Mouse (Mus musculus) cerebellum, postnatal 10 days (tissue): ENCODE measurements around the gene Adck2.

Experiments
- DNase-seq, 2 experiments: peaks; one replicate each; pipeline ENCODE4 v3.0.0; 2021; ENCODE audit warnings: mixed read lengths in 2 of 2

Gene Adck2

GRCm38 (mm10) chr6:39573791-39574554 is at the start of gene Adck2:
Gene Adck2 (plus strand): TSS chr6:39573873.
- DNase-seq = peak; percentile 88 to 90

DNA sequence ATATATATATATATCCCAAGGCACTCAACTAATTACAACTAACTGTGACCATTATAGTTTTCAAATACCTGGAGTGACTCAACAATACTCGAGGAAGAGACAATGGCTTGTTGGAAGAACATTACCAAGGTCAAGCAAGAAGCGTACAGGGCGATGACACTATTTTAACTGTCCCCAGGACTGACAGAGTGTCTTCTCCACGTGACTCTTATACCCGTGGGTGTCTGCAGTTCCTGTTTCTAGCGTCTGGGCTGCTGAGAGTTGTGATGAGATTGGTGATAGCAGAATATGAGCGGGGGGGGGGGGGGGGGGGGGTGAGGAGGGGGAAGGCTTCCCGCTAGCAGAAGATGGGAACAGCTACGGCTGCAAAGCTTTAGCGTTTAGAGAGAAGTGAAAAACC is 46.9 kb upstream of the Adck2 start:
- DNase-seq = no peak

DNA sequence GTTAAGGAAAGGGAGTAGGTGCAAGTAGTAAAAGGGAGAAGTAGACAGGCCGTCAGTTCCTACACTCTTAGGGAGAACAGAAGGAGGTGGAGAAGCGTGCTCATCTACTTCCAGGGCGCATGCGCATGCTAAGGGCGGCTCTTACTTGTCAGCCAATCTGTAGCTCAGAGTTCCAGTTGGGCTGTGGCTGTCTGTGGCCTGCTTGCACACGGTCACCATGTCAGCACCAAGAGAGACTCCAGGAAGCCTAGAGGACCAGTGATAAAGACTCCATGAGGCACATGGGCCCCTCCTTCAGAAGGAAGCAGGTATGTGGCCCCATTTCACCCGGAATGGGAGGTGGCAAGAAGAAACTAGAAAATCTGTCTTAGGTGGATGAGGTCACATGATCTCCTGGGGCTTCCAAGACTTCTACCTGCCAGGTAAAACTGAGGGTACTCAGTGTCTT is 46.3 kb upstream of the Adck2 start:
- DNase-seq = peak; percentile 39 to 52

- DNase-seq = peak in 1 of 2 experiments; percentile 33
These were observed 45.9 kb upstream of the Adck2 start for GRCm38 (mm10) chr6:39527811-39528210.

DNA sequence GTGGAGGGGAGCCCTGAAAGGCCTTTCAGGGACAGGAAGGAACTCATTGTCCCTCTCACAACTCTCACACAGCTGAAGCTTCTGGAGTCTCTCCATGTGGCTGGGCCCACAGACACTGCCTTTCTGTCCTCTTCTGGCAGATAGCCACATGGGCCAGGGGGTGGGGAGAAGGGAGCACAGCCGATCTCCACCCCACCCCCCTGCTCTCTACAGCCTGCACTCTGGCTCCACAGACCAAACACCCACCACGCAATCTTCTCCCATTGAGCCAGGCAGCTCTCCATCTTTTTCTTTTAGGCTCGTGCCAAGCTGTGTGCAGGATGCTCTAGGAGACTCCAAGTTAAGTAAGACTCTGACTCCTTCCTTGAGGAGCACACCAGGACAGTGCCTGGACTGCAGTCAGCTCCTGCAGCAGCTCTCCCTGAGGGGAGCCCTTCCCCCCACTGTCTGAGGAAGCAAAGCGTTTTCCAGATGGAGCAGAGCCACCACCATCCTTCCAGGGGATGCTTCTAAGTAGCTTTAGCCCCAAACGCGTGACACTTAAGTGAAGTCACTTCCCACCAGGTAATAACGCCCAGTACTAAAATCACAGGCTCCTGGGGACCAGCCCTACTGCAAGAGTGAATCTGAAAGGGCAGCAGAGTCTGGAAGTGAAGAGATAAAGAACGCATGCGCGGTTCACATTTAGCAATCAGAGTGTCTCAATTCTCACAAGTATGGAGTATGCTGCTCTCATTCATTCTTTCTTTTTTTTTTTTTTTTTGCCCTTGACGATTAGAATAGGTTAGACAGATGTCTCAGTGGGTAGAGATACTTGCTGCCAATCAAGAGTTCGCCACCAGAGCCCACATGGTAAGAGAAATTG is 44.8 kb upstream of the Adck2 start:
- peak; percentile 86 to 94 for DNase-seq

- DNase-seq = no peak
These were observed 38.7 kb upstream of the Adck2 start for GRCm38 (mm10) chr6:39534944-39535343.

DNA sequence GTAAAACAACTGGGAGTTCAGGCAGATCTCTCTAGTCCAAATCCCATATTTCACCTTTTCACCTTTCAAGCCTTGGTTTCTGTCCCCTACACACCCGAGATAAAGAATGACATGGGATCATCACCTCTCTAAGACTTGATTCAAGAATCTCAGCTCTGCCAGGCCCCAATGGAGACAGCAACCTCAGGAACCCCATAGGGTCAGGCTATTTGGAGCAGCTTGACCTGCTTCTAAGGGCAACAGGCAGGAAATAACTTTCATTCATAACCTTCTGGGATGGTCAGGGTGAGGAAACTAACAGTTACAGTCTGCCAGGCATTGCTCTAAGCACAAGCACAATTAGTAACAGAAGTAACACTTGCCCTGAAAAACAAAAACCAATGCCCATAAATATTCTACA is 37.1 kb upstream of the Adck2 start:
- DNase-seq = no peak

- no peak for DNase-seq
These were observed 36.4 kb upstream of the Adck2 start for GRCm38 (mm10) chr6:39537276-39537675.

DNA sequence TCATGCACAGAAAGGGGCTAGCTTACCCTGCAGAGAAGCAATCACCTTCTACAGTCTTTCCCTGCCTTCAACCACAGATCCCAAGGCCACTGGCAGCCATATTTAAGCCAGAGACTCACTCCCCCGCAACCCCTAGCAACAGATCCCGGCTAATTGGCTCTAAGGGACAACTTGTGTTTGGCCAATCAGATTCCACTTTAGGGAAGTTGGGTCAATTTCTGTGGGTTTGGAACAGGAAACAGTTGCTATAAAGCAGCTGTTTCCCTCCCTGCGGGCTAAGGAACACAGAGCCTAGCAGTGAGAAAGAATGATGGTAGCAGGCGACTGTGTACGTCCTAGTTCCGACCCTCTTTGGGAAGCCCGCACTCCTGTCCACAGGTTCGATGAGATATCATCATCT is 35.4 kb upstream of the Adck2 start:
- no peak for DNase-seq

- DNase-seq = no peak
These were observed 34.0 kb upstream of the Adck2 start for GRCm38 (mm10) chr6:39539679-39540155.

- no peak for DNase-seq
These were observed 33.1 kb upstream of the Adck2 start for GRCm38 (mm10) chr6:39540563-39540962.

DNA sequence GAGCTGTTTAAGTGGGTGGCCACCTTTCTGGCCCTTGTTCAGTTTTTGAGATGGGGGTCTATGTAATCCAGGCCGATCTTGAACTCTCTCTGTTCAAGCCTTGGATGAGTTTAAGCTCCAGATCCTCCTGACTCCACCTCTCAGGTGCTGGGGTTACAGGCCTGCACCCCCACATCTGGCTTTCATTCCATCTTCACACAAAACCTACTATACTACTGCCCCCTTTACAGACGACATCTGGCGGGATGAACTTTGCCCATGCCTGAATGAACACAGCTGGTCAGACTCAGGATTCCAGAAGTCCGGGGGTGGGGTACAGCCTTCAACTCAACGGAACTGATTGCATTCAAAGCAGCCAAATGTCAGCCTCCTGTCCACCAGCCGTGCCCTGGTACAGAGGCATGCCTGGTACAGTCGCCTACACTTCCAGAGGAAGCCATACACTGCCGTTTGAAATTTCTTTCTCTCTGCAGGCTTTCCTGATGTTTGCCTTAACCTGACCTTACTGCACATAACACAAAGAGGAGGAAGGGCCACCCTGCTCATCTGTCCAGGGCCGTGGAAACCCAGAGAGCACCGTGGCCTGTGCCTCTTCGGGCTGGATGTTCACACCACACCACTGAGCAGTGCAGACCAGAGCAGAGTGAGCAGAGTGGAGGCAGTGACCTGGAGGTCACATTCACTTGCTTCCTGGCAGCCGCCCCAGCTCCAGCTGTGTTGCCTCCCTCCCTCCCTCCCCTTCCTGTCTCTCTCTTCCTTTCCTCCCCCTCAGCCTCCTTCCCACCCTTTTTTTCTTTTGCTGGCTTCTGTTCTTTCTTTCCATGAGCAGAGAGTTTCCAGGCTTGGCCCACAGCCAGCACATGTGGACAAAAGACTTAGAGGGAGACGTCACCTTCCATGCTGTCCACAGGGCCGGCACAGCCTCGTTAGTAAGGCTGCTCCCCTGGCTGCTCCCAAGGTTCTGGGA is 30.8 kb upstream of the Adck2 start:
- DNase-seq = peak; percentile 64 to 68

GRCm38 (mm10) chr6:39543769-39544420 is 29.8 kb upstream of the Adck2 start:
- no peak for DNase-seq

- DNase-seq = no peak
These were observed 28.2 kb upstream of the Adck2 start for GRCm38 (mm10) chr6:39545474-39545873.

GRCm38 (mm10) chr6:39548030-39548429 is 25.6 kb upstream of the Adck2 start:
- no peak for DNase-seq

DNA sequence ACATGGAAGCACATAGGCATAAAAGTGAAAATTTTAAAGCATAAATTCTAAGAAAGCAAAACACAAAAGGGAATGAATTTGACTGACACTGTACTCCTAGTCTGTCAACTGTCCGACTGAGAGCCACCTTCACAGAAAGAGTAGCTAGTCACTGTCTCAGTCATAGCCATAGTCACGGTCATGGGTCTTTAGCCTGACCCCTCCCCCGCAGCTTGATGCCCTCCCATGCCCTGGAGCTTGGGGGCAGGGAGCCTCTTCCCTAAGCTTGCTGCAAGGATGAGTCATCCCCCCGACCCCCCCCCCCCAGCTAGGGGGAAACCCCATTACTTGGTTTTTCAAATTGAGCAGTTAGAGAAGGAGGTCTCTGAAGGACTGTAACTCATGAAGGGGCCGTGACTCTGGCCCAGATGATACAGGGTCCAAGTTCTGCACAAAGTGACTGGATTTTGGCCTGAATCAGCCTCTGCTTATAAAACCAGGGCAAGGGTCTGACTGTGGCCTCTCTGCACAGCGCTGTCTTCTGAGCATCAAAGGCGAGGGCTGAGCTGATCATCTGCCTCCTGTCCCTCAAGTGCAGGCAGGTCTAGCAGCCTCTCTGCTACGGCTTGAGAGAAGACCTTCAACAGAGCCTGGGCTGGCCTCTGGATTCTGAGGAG is 21.6 kb upstream of the Adck2 start:
- DNase-seq = no peak

DNA sequence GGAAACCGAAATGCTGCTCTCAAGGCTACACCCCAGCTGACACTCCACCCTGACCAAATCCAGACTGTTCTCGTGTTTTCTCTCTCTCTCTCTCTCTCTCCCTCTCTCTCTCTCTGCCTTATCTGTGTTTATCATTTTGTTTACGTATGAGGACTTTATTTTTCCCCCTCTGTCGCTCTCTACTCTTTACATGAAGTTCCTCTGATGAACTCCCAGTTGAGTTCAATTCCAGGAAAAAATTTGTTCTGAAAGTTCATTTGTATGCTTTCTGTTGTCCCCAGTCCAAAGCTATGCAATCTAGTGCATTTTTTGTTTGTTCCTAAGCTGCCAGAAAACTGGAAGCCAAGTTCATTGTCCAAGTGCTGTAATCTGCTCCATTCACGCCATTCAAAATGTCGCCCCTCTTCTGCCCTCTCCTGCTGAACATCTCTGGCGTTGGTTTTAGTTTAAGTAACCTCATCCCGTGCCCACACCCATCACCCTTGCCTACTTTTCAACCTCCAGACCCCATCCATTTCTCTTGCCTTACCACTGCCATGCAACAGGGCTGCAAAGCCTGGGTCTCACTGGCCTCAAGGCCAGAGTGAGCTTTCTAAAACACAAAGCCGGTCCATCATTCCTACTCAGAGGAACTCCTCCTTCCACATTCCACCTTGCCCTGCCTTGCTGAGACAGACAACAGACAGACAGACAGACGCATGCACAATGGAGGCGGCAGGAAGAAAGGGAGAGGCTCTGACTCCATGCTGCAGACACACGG is 18.6 kb upstream of the Adck2 start:
- no peak for DNase-seq

DNA sequence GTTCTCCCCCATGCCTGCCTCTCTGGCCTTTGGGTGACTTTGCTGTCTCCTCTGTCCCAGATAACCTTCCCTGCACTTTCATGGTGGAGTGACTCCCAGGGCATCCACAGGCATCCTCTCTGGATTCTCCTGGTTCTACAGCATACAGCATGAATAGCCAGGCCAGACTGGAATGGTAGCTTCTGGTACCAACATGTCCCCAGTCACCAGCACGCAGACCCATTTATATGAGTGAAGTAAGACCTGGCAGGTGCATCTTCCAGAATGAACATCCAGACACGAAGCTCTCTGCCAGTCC is 18.1 kb upstream of the Adck2 start:
- DNase-seq = no peak

DNA sequence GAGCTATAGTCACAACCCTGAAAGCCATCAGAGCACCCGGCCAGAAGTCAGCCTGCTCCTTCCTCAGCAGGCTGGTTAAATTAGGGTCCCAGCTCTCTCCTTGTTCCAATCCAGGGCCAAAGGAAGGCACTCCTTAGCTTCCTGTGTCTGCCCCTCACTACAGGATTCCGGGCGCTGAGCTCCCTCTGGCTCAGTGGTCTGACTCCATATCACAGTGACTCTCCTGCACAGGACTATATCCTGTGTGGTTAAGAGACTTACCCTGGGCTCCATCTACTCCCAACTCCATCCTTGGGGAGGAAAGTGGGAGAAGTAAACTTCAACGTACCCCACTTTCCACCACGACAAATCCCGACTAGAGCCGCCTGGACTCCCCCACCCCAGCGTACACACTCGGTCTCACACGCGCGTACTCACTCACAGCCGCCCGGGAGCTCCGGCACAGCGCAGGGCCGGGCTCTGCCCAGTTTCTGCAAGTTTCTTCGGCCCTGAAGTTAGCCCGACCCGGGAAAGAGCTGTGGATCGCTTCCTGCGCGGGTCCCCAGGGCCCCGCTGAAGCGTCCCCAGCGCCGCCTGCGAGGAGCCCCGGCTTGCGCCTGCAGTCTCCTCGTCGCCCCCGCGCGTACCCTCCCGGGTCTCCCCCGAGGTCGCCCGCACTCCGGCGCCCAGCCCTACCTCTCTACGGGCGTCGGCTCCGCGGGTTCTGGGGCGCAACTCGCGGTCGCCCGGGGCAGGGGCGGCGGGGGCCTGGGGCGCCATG is 16.6 kb upstream of the Adck2 start:
- peak; percentile 58 to 59 for DNase-seq

DNA sequence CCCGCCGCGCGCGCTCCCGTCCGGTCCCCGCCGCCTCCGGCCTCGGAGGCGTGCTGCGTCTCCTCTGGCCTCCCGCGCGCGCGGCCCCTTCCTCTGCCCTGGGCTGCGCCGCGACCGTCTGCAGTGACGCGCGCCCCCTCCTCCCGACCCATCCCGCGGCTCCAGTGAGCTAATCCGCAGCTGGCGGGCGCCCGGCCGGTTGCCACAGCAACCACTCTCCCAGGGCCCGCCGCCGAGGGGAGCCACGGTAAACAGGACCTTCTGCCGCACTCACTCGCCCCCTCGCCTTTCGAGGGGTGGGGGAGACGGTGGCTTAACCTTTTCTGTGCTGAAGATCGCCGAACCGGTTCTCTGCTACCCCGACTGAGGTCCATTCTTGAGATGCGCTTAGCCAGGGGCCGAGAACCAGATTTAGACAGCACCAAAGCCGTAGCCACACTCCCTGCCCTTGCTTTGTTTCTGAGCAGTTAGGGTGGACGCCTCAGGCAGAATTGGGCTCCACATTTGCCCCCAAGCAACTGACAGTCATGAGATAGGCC is 15.9 kb upstream of the Adck2 start, which contains the start of gene Dennd2a:
TSS of gene Dennd2a (minus strand) at position 145 of the 539 bp plus-strand sequence.
- peak; percentile 94 to 96 for DNase-seq
